Mouse (Mus musculus): ENCODE data around the gene B4galnt2.
A peak's percentile ranks its signal among the peaks of the same experiment; 100 is the strongest.
"Not testable (repeated sequence)": the region's sequence is repeated elsewhere in the genome, so short reads cannot be mapped to it uniquely, and the experiment has no call there.

B4galnt2 gene

DNA sequence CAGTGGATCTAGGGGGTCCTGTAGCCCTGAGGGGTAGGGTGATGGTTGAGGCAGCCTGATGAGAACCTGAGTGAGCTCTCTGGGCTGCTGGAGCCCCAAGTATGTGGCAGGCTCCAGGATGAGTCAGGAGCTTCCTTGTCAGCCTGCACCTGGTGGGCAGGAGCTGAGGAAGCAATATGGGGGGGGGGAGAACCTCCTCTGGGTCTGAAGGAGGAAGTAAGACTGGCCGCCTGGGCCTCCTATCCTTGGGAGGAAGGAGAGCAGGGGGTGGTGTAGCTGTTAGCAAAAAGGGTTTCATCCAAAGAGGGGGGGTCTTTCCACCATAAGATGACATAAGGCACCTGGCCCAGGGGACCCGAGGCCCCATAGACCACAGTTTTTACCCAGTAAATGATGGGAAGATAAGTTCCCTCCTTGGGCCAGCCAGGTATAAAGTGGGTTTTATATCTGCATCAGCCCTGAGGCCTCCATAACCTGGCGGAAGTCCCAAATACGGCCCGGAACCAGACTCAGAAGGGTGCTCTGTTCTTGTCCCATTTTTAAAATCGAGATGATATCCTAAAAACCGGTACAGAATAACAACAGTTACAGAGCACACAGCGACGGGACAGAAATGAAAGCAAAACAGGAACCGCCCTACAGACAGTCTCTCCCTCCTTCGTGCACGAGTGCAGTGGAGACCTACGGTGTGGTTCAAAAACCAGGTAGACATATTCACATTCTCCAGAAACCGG is 18.1 kb downstream of the B4galnt2 start:
- no peak for DNase-seq (ENCODE audit: low spot score in 2 of 2)

DNA sequence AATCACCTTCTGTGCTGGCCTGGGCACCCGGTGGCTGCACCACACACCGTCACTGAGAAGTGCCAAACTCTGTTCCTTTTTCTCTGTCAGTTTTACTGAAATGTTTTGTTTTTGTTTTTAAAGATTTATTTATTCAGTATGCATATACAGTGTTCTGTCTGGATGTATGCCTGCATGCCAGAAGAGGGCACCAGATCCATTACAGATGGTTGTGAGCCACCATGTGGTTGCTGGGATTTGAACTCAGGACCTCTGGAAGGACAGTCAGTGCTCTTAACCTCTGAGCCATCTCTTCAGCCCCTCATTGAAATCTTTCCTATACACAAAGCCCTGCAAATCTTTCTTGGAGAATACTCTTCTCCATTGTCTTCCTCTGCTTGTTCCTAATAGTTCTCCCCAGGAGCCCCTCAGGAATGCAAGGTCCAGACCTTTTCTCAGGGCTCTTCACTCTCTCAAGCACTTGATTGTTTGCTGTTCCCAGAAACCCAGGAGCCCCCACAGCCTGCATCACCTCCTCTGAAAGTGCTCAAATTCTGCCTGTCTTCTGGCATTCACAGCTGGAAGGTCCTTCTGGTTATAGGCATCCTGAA is 24.1 kb downstream of the B4galnt2 start:
- DNase-seq (ENCODE audit: low spot score in 2 of 2) = no peak

DNA sequence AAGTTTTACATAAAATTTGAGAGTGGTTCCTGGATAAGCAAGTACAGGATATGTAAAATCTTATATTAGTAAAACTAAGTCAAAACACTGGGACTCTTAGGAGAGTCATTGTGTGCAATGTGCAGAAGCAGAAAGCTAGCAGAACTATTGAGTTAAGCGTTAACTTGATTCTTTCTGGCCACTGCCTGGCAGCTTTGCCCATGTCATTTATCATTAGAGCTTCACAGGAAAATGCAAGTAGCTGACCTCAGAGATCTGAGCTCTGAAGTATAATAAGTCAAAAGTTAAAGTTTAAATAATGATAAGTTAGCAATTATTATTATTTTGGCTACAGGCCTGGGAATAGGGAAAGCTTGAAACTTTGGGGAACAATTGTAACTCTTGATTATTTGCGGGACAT is 34.8 kb downstream of the B4galnt2 start:
- not testable (repeated sequence) for DNase-seq (ENCODE audit: low spot score in 2 of 2)

DNA sequence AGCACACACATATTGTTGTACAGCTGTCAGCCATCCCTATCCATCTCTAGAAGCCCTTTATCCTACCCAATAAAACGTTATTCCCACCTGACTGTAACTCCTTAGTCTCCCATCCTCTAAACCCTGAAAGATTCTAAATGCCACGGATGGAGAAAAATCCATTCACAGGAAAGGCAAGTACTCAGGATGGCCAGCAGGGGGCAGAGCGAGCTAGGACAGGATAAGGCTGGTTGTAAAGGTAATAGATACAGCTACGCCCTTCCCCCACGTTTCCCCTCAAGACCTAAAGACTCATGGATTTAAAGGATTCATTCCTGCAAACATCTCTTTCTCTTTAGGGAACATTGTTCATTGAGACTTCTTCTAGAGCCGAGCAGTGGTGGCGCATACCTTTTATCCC is 38.4 kb downstream of the B4galnt2 start:
- DNase-seq (ENCODE audit: low spot score in 2 of 2) = peak in 1 of 2 experiments; percentile 36

DNA sequence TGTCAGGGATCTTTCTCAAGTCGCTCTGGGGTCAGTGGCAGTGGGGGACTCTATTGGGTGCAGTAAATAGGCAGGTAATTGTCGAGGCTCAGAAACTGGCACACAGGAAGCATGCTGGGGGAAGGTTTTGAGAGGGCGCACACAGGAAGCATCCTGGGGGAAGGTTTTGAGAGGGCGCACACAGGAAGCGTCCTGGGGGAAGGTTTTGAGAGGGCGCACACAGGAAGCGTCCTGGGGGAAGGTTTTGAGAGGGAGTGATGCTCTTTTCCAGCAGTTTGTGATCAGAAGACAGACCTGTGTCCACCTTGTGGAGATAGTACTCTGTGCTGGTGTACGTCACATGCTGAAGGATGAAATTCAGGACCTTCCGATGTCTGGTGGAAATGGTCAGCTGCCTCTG is 38.9 kb downstream of the B4galnt2 start:
- no peak for DNase-seq (ENCODE audit: low spot score in 2 of 2)

DNA sequence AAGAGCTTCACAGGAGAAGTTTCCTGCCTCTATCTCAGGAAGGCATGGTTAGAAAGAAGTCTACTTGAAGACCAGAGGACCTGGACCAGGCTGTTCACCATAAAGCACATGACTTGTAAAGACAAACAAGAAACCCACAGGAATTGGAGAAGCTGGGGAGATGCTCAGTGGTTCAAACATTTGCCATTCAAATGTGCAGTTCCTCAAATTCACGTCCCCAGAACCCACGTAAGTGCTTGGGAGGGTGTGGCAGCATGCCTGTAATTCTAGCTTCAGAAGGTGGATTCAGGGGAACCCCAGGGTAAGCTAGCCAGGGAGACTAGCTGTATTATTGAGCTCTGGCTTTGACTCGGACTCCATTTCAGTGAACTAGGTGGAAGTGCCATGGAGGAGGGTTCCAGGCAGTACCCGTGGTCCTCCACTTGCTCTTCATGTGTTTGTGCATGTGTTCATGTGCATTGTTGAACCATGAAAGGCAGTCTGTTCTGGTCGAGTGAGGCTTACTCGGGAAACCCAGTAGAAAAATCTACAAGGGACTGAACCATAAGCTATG is 44.7 kb downstream of the B4galnt2 start:
- no peak for DNase-seq (ENCODE audit: low spot score in 2 of 2)

DNA sequence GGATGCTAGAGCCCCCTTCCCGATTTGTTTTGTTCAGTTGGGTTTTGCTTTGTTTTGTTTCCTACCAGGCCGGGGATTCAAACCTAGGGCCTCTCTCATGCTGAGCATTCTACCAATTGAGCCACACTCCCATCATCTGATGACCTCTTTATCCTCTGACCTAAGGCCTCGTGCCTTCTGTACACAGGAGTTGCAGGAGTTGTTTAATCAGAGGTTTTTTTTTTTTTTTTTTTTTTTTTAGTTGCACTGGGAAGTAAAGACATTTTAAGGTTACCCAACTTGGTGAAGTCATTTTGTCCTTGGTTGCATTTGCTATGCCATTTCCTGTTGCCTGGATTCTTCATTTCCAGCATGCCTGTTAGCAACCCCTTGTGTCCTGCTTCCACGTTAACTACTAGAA is 45.2 kb downstream of the B4galnt2 start:
- DNase-seq (ENCODE audit: low spot score in 2 of 2) = no peak

DNA sequence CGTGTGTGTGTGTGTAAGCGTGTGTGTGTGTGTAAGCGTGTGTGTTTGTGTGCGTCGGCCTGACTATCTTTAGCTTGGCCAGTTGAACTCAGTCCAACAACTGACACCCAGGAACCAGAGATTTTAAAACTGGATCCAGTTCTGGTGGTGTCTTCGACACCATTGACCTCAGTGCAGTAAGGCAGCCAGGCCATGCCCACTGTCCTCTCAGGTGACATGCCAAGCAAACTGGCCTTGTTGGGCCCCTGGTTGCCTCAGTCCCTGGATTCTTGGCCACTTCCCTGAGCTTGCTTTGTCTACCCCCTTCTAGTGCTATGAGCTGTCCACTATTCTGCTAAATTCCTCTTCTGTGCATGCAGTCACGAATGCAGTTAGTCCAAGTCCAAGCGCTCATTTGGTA is 53.3 kb downstream of the B4galnt2 start:
- DNase-seq (ENCODE audit: low spot score in 2 of 2) = no peak

DNA sequence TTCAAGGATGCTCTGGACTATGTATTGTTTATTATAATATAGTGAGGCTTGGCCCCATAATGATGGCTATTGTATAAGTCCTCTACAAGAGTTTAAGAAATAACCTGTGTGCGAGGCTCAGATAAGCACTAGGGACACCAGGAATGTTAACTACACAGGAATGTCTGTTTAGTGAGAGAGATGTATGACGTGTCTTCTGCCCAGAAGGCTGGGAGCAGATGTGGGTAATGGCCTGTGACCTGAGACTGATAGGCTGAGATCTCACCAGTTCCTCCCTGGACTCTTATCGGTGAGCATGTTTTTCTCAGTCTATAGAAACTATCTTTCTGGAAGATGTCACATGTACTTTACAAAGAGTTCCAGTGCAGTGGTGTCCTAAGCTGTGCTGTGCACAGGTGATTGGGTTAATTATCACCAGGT is 54.6 kb downstream of the B4galnt2 start:
- no peak for DNase-seq (ENCODE audit: low spot score in 2 of 2)

DNA sequence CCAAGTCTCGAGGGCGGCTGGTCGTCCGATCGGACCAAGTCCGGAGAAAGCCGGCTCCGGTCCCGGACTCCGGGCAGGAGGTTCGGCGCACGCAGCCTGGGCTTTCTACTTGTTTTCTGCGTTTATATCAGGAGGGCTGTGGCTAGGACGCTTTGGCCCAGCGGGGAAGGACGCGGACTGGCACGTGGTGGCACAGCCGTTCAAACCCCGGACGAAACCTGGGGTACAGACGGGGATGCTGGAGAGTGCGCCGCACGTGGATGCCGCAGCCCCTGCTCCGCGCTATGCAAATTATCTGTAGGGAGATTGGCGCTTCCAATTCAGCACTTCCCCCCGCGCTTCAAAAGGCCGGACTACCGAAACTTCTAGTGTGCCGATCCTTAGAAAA is 55.2 kb downstream of the B4galnt2 start:
- no peak for DNase-seq (ENCODE audit: low spot score in 2 of 2)

DNA sequence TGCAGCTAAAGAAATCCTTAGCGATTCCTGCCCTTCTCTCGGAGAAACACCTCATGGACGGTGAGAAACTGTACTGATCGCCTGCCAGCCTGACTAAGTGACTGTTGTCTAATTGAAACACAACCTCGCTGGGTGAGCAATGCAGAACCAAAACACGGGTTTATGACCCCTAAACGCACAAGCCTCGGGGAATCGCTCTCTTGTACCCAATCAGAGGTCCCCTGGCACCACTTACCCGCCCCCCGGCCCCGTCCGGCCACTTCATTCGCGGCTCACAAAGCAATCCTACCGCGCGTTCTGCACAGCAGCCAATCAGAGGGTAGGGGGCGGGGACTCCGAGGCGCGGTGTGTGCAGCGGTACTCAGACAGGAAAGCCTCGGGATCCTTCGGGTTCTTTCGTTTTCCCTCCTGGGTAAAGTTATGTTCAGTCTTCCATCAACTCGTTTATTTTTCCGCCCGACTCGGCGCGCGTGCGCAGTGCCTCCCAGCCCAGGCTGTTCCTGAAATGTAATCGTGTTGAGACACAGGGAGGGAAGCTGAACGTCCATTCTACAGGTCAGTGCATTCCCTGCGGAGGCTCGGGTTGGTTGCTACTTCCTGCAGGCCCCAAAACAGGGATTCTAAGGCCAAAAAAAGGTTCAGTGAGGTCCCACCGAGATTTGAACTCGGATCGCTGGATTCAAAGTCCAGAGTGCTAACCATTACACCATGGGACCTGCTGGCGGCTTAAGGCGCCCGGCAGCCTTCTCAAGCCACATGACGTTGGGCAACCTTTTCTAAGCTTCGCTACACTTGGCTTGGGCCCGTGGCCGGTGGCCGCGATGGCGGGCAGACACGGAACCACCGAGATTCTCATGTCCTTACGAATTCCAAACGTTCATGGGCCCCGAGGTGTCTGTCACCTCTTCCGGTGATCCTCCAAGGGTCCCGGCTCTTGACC is 55.9 kb downstream of the B4galnt2 start:
- DNase-seq (ENCODE audit: low spot score in 2 of 2) = peak; percentile 96 to 98

DNA sequence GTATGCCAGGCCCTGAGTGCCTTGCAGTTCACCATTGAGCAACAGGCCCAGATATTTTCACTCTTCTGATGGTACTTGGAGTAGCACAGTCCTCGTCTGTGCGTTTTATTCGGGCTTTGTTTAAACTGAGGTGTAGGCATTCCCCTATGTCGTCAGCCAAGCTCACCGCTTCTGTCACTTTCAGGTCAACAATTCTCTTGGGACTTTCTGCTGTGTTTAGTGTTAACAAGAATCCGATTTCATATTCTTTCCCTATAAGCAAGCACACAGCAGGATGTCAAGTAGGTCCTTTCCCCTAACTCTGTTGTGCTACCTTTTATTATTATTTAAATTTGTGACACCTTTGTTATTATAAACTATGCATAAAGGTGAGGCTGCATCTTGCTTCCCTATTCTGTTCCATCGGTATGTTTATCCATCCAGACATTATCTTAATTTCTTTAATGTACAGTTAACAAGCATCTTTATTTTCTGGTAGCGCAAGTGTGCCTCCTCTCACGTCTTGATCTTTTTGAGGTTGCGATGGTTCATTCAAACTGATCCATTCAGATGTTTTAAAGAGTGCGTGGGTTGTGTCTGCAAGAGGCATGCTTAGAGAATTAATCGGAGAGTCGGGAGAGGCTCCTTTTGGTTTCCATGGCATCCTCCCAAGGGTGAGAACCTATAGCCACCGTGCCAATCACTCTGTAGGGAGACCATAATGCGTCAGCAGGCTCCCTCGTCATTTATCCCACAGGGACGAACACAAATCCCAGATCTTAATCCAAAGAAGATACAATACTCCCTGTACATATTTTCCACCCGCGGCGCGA is 56.8 kb downstream of the B4galnt2 start:
- peak in 1 of 2 experiments; percentile 42 for DNase-seq (ENCODE audit: low spot score in 2 of 2)

DNA sequence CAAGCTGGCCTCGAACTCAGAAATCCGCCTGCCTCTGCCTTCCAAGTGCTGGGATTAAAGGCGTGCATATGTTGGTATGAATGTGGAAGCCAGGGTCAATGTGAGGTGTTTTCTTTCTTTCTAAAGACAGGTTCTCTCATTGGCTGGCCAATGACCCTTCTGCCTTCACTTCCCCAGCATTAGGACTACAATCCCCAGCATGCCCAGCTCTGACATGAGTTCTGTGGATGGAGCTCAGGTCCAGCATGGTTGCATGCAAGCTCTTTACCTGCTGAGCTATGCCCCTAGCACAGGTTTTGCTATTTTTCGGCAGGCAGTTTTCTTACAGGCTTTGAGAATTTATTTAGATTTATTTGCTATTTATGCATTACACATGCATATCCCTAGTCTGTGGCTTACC is 57.4 kb downstream of the B4galnt2 start:
- no peak for DNase-seq (ENCODE audit: low spot score in 2 of 2)

DNA sequence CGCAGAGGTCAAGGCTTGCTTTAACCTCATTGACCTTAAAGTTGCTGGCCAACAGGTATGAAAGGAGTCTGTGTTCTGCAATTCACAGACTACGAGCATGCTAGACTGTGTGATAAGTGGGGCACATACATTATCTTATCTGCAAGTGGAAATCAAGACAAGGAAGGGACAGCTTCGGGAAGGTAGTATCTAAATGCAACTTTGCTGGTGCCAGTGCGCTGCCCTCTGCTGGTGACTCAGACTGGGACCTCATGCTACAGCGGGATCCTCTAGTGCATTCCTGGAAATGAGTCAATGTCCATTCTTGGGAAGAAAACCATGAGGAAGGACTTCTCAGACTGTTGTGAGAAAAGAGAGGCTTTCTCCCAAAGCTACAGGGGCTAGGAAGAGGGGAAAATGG is 61.0 kb downstream of the B4galnt2 start:
- DNase-seq (ENCODE audit: low spot score in 2 of 2) = no peak

DNA sequence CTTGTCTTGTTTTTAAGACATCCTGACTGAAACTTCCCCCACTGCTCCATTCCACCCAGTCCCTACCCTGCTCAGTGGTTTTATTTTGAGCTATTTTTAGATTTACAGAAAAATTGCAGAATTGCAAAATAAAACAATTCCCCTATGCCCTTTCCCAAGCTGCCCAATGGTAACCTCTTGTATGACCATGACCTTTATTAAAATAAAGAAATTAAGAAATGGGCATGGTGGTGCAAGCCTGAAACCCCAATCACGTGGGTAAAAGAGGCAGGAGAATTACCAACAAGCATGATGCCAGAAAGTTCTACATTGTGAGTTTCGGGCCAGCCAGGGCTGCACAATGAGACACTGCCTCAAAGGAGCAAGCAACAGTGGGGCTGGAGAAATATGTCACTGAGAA is 63.8 kb downstream of the B4galnt2 start:
- no peak for DNase-seq (ENCODE audit: low spot score in 2 of 2)

DNA sequence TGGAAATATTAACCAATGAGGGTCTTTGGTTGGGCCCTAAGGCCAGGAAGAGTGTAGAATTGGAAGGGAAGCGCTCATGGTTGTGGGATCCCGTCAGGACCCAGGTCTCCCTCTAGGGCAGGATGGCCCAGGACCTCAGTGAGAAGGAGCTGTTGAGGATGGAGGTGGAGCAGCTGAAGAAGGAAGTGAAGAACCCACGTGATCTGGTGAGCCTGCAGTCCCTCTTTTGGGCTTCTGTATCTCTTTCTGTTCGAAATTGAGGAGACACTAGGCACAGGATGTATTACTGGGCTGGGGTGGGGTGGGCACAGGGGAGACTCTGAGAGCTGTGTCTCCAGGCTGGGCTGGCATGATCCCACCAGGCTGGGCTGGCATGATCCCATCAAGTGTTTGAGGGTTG is 69.8 kb downstream of the B4galnt2 start:
- DNase-seq (ENCODE audit: low spot score in 2 of 2) = no peak

DNA sequence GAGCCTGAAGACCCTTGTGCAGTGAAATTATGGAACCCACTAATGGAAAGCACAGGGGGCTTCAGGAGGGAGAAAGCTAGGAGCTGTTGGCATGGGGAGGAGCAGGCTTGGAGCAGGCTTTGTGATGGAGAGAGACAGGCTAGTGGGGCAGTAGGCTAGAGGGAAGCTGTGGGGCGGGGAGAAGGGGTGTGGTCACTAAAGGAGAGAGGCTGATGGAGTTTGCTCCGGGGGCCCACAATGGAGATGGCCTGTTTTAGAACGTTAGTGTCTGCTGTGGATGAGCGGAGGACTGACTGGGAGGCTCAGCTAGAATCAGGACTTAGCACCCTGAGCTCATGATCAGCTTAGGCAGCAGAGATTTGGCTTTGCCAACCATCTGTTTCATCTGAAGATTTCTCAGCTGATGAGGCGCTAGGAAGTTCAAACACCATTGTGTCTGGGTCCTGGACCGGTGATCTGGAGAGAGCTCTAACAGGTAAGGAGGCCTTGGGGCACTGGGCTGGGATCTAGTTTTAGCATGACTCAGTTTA is 71.2 kb downstream of the B4galnt2 start:
- DNase-seq (ENCODE audit: low spot score in 2 of 2) = no peak

DNA sequence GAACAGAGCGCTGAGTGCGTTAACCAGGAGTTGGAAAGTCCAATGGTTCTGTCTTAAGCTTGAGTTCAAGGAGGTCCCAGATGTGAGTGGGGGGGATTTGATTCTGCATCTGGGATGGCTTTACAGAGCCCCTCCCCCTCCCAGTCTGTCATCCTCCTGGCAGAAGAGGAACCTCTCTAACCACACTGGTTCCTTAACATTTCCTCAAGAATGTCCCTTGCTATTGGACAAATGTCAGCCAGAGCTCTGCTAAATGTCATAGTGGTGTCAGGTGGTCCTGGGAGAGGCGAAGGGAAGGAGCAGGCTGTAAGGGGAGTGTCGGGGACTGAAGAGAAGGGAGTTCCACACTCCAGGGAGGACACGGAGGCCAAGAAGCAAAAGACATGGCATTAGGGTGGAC is 71.7 kb downstream of the B4galnt2 start:
- no peak for DNase-seq (ENCODE audit: low spot score in 2 of 2)

DNA sequence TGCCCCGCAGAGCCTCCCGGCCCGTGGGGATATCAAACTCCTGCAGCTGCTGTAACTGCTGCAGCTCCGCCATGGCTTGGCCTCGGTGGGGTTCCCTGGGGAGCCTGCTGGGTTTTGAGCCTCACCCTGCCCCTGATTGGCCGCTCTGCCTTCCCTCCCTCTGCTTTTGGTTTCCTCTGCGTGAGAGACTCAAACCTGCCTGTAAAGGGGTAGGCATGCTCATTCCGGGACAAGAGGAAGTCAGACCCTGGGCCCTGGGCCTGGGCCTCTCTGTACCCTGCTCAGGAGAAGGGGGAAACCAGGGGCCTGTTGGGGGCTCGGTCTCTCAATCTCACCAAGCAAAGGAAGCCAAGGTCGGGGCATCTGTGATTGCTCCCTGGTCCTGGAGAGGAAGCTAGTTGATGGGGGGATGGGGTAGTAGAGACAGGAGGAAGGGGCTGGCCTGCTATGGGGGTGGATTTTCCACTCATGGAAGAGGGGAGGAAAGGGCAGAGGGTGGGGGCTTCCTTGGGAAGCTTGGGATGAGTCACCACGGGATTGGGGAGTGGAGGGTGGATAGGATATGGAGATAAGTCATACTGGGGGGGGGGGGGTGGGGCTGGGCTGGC is 72.5 kb downstream of the B4galnt2 start, which contains the start of gene Abi3:
TSS of gene Abi3 (minus strand) at position 403 of the 608 bp plus-strand sequence.
- peak in 1 of 2 experiments; percentile 42 for DNase-seq (ENCODE audit: low spot score in 2 of 2)

DNA sequence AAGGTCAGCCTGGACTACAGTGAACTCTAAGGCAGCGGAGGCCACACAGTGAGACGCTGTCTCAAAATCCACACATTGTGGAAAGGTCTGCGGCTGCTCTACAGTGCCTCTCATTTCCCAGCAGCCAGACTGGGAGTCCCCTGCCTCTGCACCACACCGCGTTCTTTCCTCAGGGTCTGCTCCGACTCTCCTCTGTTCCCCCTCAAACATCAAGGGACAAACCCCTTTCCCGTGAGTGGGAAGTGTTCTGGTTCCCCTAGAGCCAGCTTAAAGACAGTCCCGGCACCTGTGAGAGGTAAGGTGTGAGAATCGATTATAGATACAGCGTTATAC is 73.2 kb downstream of the B4galnt2 start:
- DNase-seq (ENCODE audit: low spot score in 2 of 2) = no peak
